Mouse (Mus musculus) spleen, adult 2 months (tissue): ENCODE measurements around the gene Nol12. TPM values are rescaled to one million over a fixed set of nuclear protein-coding genes. Genes with fewer than 3 reads are reported as not detected.
A peak's percentile ranks its signal among the peaks of the same experiment; 100 is the strongest.

Experiments used
- DNase-seq, 2 experiments: peaks; one replicate each; pipeline versions ENCODE4 v3.0.0 to v3.0.0-alpha.2; 2012 to 2021; ENCODE audit warnings: low spot score in 2 of 2, low read depth in 1 of 2
- H3K27ac ChIP-seq: fragments of 200-500 bp; 2 replicates; pipeline ENCODE4 v1.5.1; 2012; ENCODE audit warnings: low read length, inconsistent platforms; ENCODE audit not compliant: insufficient read depth
- H3K27me3 ChIP-seq: fragments of 200-500 bp; 2 replicates; pipeline ENCODE4 v1.6.1; 2012; ENCODE audit warnings: mild to moderate bottlenecking, moderate library complexity, low read length, inconsistent platforms; ENCODE audit not compliant: control insufficient read depth, insufficient read depth
- H3K36me3 ChIP-seq: fragments of 200-500 bp; 2 replicates; pipeline ENCODE4 v1.6.1; 2012; ENCODE audit warnings: mild to moderate bottlenecking, low read length, inconsistent platforms; ENCODE audit not compliant: control insufficient read depth, insufficient read depth
- H3K4me1 ChIP-seq: fragments of 200-500 bp; 2 replicates; pipeline ENCODE4 v1.6.1; 2011; ENCODE audit warnings: inconsistent platforms; ENCODE audit not compliant: control insufficient read depth, insufficient read depth, insufficient read length
- H3K4me3 ChIP-seq: fragments of 200-500 bp; 2 replicates; pipeline ENCODE4 v1.5.1; 2011; ENCODE audit warnings: mild to moderate bottlenecking, inconsistent platforms; ENCODE audit not compliant: insufficient read depth, insufficient read length; ENCODE audit errors: extremely low read depth
- CTCF ChIP-seq: fragments of 200-500 bp; IDR thresholded peaks from 2 replicates; pipeline ENCODE4 v1.5.1; 2011; ENCODE audit warnings: mild to moderate bottlenecking, inconsistent platforms; ENCODE audit not compliant: insufficient read depth, insufficient read length, insufficient replicate concordance; ENCODE audit errors: extremely low read depth
- POLR2A ChIP-seq: fragments of 200-500 bp; IDR thresholded peaks from 2 replicates; pipeline ENCODE4 v1.6.1; 2011; ENCODE audit warnings: low read depth, low read length, inconsistent platforms
- WGBS: fragments of 180-500 bp; shearing (Covaris S2); methylation state at CpG from one replicate; pipeline ENCODE4 v1.1.7; 2018; 5-methylcytosine and 5-hydroxymethylcytosine counted together
- polyA plus RNA-seq: library from polyadenylated mRNA; depleted of rRNA; stranded (reverse); fragments of >200 nt; gene quantifications from 2 replicates; pipeline ENCODE4 v1.2.3, GENCODE M21; 2012

Nol12 gene
- polyA plus RNA-seq, 1 experiment = 14.2 TPM

- Histone ChIP-seq H3K27me3 (no peaks in the 10 kb centered on the region), H3K4me3 (peak overlapping the region; percentile 99), H3K27ac (peak overlapping the region; percentile 95), H3K36me3 (peaks cover 2% of the 10 kb centered on the region; the same call in 1 of the 2 replicates), H3K4me1 (peaks cover 15% of the 10 kb centered on the region; the same call in 1 of the 2 replicates)
- peak; percentile 77 to 87 for DNase-seq
- WGBS = under 1% methylated on average over 67 of the region's 67 CpGs
- TF ChIP-seq CTCF (no peak), POLR2A (peak; percentile 34; the same call in 1 of the 2 replicates)
Observed at GRCm38 (mm10) chr15:78982658-78983435, 48.1 kb downstream of the Nol12 start.

- TF ChIP-seq POLR2A (no peak), CTCF (no peak)
- 5% methylated on average over 21 of the region's 21 CpGs for WGBS
- DNase-seq = peak; percentile 48 to 62
- Histone ChIP-seq H3K36me3 (peaks cover 3% of the 10 kb centered on the region; the same call in 1 of the 2 replicates), H3K4me1 (peaks cover 15% of the 10 kb centered on the region; the same call in 1 of the 2 replicates), H3K27ac (peak overlapping the region; percentile 95), H3K27me3 (no peaks in the 10 kb centered on the region), H3K4me3 (peak overlapping the region; percentile 99)
Observed at GRCm38 (mm10) chr15:78983436-78984285, 48.9 kb downstream of the Nol12 start.

- no peaks in the 10 kb centered on the region for H3K27me3 ChIP-seq
- no peak overlapping the region for H3K4me3 ChIP-seq
- peaks cover 15% of the 10 kb centered on the region; the same call in 1 of the 2 replicates for H3K4me1 ChIP-seq
- 0 out of 2 replicates have a peak overlapping the region, but pooled peaks have one; percentile 8 for H3K27ac ChIP-seq
- DNase-seq = no peak
- no peak for TF ChIP-seq CTCF
- TF ChIP-seq POLR2A = no peak
- peaks cover 3% of the 10 kb centered on the region; the same call in 1 of the 2 replicates for H3K36me3 ChIP-seq
- WGBS = 56% methylated on average over 5 of the region's 5 CpGs
Observed at GRCm38 (mm10) chr15:78984286-78984778, 49.6 kb downstream of the Nol12 start.

GRCm38 (mm10) chr15:78986536-78987220, 51.9 kb downstream of the Nol12 start:
- no peak for TF ChIP-seq POLR2A
- TF ChIP-seq CTCF = no peak
- peaks cover 23% of the 10 kb centered on the region for H3K36me3 ChIP-seq
- H3K4me3 ChIP-seq = no peak overlapping the region
- WGBS = 83% methylated on average over 11 of the region's 11 CpGs
- no peak for DNase-seq
- no peaks in the 10 kb centered on the region for H3K27me3 ChIP-seq
- no peak overlapping the region for H3K27ac ChIP-seq
- peaks cover 15% of the 10 kb centered on the region; the same call in 1 of the 2 replicates for H3K4me1 ChIP-seq

- no peak for DNase-seq
- Histone ChIP-seq H3K4me1 (peaks cover 10% of the 10 kb centered on the region; the same call in 1 of the 2 replicates), H3K27me3 (no peaks in the 10 kb centered on the region), H3K36me3 (peaks cover 41% of the 10 kb centered on the region), H3K4me3 (no peak overlapping the region), H3K27ac (no peak overlapping the region)
- TF ChIP-seq POLR2A (no peak), CTCF (no peak)
- WGBS = 88% methylated on average over 14 of the region's 14 CpGs
Observed at GRCm38 (mm10) chr15:78988499-78988971, 53.8 kb downstream of the Nol12 start.
